Mouse (Mus musculus) urinary bladder, postnatal 14 days (tissue): ENCODE data around the gene Gm6217.
"Not testable (repeated sequence)": the region's sequence is repeated elsewhere in the genome, so short reads cannot be mapped to it uniquely, and the experiment has no call there.

Experiments
- DNase-seq: peaks from one replicate; pipeline ENCODE4 v3.0.0; 2021; ENCODE audit warnings: low spot score

Gm6217 gene

GRCm38 (mm10) chr1:82931326-82931725 lies at the start of gene Gm6217:
Gene Gm6217 (minus strand): TSS chr1:82931399.
- DNase-seq: not testable (repeated sequence)

- no peak for DNase-seq
Observed at GRCm38 (mm10) chr1:82977840-82978239, 46.6 kb upstream of the Gm6217 start.

GRCm38 (mm10) chr1:82975750-82976149 lies 44.6 kb upstream of the Gm6217 start:
- DNase-seq: no peak

GRCm38 (mm10) chr1:82974342-82974741 lies 43.1 kb upstream of the Gm6217 start:
- DNase-seq: no peak

GRCm38 (mm10) chr1:82973901-82974300 lies 42.7 kb upstream of the Gm6217 start:
- no peak for DNase-seq

GRCm38 (mm10) chr1:82973244-82973643 lies 42.0 kb upstream of the Gm6217 start:
- DNase-seq: no peak

- DNase-seq: peak; percentile 17
Observed at GRCm38 (mm10) chr1:82972046-82972445, 40.8 kb upstream of the Gm6217 start.

GRCm38 (mm10) chr1:82966413-82966812 lies 35.2 kb upstream of the Gm6217 start:
- DNase-seq: no peak

GRCm38 (mm10) chr1:82959870-82960385 lies 28.7 kb upstream of the Gm6217 start, which contains the start of gene Gm47955:
Gene Gm47955 (plus strand): TSS chr1:82960286.
- no peak for DNase-seq

GRCm38 (mm10) chr1:82955913-82956312 lies 24.7 kb upstream of the Gm6217 start, which contains the start of gene Gm7544:
Gene Gm7544 (minus strand): TSS chr1:82956013.
- not testable (repeated sequence) for DNase-seq

- no peak for DNase-seq
Observed at GRCm38 (mm10) chr1:82948601-82949000, 17.4 kb upstream of the Gm6217 start.

- DNase-seq: not testable (repeated sequence)
Observed at GRCm38 (mm10) chr1:82946029-82946428, 14.8 kb upstream of the Gm6217 start.

- not testable (repeated sequence) for DNase-seq
Observed at GRCm38 (mm10) chr1:82943295-82943694, 12.1 kb upstream of the Gm6217 start, which contains the start of gene A030003K21Rik. Gene A030003K21Rik (minus strand): TSS chr1:82943388.

GRCm38 (mm10) chr1:82942505-82942904 lies 11.3 kb upstream of the Gm6217 start:
- not testable (repeated sequence) for DNase-seq

GRCm38 (mm10) chr1:82938666-82939065 lies 7.5 kb upstream of the Gm6217 start:
- no peak for DNase-seq

- DNase-seq: not testable (repeated sequence)
Observed at GRCm38 (mm10) chr1:82930558-82930957, 641 bp downstream of the Gm6217 start.

- DNase-seq: no peak
Observed at GRCm38 (mm10) chr1:82924650-82925049, 6.5 kb downstream of the Gm6217 start, which contains the start of gene A030014E15Rik. Gene A030014E15Rik (plus strand): TSS chr1:82924917.

- DNase-seq: not testable (repeated sequence)
Observed at GRCm38 (mm10) chr1:82913434-82913833, 17.8 kb downstream of the Gm6217 start.

GRCm38 (mm10) chr1:82913025-82913424 lies 18.2 kb downstream of the Gm6217 start, which contains the start of gene A030005L19Rik:
Gene A030005L19Rik (plus strand): TSS chr1:82913325.
- no peak for DNase-seq

GRCm38 (mm10) chr1:82905886-82906285 lies 25.3 kb downstream of the Gm6217 start:
- DNase-seq: no peak

GRCm38 (mm10) chr1:82901201-82901600 lies 30.0 kb downstream of the Gm6217 start:
- DNase-seq: no peak

- no peak for DNase-seq
Observed at GRCm38 (mm10) chr1:82900567-82900966, 30.6 kb downstream of the Gm6217 start.

- no peak for DNase-seq
Observed at GRCm38 (mm10) chr1:82893269-82893668, 37.9 kb downstream of the Gm6217 start.
